Mouse (Mus musculus) limb, embryonic 15.5 days (tissue): ENCODE results near the gene Mgat4b. TPM values are rescaled to one million over a fixed set of nuclear protein-coding genes. Genes with fewer than 3 reads are reported as not detected.

Experiments
- ATAC-seq: fragments of 200-750 bp; cut with Nextera tagmentation; 2 replicates; pipeline ENCODE4 v1.8.0; 2017; ENCODE audit warnings: low read depth, moderate TSS enrichment; ENCODE audit not compliant: insufficient number of reproducible peaks, low FRiP score, low TSS enrichment
- H3K27ac ChIP-seq: fragments of 300-500 bp; sonication (generic); 2 replicates; pipeline ENCODE4 v1.5.1; 2015; ENCODE audit warnings: moderate library complexity, mild to moderate bottlenecking, inconsistent platforms
- H3K27me3 ChIP-seq: fragments of 300-500 bp; sonication (generic); 2 replicates; pipeline ENCODE4 v1.6.1; 2015; ENCODE audit warnings: inconsistent platforms
- H3K36me3 ChIP-seq: fragments of 300-500 bp; sonication (generic); 2 replicates; pipeline ENCODE4 v1.6.1; 2015; ENCODE audit warnings: inconsistent platforms
- H3K4me1 ChIP-seq: fragments of 300-500 bp; sonication (generic); 2 replicates; pipeline ENCODE4 v1.6.1; 2015; ENCODE audit warnings: inconsistent platforms
- H3K4me2 ChIP-seq: fragments of 300-500 bp; sonication (generic); 2 replicates; pipeline ENCODE4 v1.6.1; 2015; ENCODE audit warnings: mild to moderate bottlenecking, inconsistent platforms
- H3K4me3 ChIP-seq: fragments of 300-500 bp; sonication (generic); 2 replicates; pipeline ENCODE4 v1.5.1; 2015; ENCODE audit warnings: mild to moderate bottlenecking, inconsistent platforms
- H3K9ac ChIP-seq: fragments of 300-500 bp; sonication (generic); 2 replicates; pipeline ENCODE4 v1.6.1; 2015; ENCODE audit warnings: inconsistent platforms
- H3K9me3 ChIP-seq: fragments of 300-500 bp; sonication (generic); 2 replicates; pipeline ENCODE4 v1.6.1; 2016; ENCODE audit warnings: inconsistent platforms
- WGBS: fragments of 180-500 bp; shearing (Covaris S2); methylation state at CpG from one replicate; pipeline ENCODE4 v1.1.7; 2015; 5-methylcytosine and 5-hydroxymethylcytosine counted together
- polyA plus RNA-seq: library from polyadenylated mRNA; unstranded; fragments of >200 nt; fragmentation: Nextera tagmentation; extraction: Ambion mirVana; gene quantifications from 2 replicates; pipeline ENCODE4 v1.2.1, GENCODE M21; 2015

Gene Mgat4b
- polyA plus RNA-seq, 1 experiment from 2014 or later, result 16.0 TPM

DNA sequence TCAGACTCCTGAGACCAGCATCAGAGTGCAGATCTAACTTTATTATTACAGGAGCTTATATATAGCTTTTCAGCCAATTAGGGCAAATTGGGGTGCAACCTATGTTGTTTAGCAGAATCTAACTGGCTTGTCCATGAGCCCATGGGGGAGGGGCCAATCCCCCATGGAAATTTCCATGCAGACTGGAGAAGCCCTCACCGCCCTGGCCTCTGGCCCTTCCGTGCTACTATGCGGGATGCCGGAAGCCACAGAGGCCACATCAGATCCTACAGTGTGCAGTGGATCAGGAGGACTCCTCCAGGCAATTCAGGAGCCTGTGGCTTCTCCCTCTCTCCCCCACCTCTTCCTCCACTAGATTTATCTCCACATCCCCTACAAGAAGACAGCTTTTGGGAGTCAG lies 7.1 kb downstream of the Mgat4b start:
- H3K9me3 ChIP-seq, result no peaks in the 10 kb centered on the region
- H3K4me3 ChIP-seq, result no peak overlapping the region
- WGBS, result 57% methylated on average over 4 of the region's 4 CpGs

DNA sequence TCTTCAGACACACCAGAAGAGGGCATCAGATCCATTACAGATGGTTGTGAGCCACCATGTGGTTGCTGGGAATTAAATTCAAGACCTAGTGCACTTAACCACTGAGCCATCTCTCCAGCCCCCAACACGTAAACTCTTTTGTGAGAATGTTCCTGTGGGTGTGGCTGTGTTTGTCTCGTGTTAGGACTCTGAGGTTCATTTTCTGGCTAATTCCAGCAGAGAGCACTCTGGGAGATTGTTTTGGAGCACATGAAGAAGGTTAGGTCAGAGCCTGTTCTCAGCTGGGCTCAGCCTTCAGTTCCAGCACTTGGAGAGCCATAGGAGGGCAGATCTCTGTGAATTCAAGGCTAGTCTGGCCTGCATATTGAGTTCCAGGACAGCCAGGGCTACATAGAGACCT lies 9.1 kb downstream of the Mgat4b start:
- no peak for ATAC-seq
- Histone ChIP-seq H3K4me2 (no peak overlapping the region), H3K4me3 (no peak overlapping the region), H3K36me3 (no peaks in the 10 kb centered on the region), H3K27me3 (no peaks in the 10 kb centered on the region), H3K4me1 (peaks cover 22% of the 10 kb centered on the region), H3K9ac (no peak overlapping the region), H3K9me3 (no peaks in the 10 kb centered on the region), H3K27ac (no peak overlapping the region)
- 28% methylated on average over 2 of the region's 2 CpGs for WGBS

More for the DNA sequence above, 7.1 kb downstream of the Mgat4b start:
- Histone ChIP-seq H3K4me1 (peaks cover 14% of the 10 kb centered on the region), H3K27ac (no peak overlapping the region), H3K4me2 (no peak overlapping the region), H3K27me3 (no peaks in the 10 kb centered on the region), H3K9ac (no peak overlapping the region), H3K36me3 (no peaks in the 10 kb centered on the region)
- ATAC-seq, result no peak

DNA sequence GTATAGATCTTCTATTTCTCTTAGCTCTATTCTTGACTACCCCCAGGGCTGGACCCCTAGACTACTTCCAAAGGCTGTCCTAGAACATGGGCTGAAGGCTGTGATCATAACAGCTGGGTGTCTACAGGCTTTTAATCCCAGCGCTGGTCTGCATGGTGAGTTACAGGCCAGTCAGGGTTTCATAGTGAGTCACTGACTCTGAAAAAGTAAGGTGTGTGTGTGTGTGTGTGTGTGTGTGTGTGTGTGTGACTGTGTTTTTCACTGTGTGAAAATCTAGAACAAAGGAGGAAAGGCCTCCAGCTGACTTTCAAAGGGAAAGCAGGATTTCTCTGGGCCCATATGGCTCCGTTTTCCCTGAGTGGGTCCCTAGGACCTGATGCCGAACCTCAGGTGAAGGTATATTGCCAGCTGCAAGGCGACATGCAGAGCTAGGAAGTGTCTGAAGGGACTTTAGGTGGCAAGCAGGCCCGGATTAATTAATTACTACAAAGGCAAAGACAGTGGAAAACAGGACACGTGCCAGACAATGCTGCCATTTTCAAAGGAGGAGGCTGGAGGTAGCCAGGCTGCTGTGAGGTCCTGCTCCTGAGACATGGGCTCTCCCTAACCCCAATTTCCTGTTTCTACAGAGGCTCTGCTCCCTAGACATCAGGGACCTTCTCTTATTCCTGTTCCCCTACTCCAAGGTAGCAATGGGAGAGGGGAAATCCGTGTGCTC lies 12.0 kb downstream of the Mgat4b start:
- H3K27me3 ChIP-seq, result no peaks in the 10 kb centered on the region
- no peaks in the 10 kb centered on the region for H3K36me3 ChIP-seq
- H3K27ac ChIP-seq, result no peak overlapping the region
- H3K4me3 ChIP-seq, result no peak overlapping the region
- ATAC-seq, result no peak
- H3K4me2 ChIP-seq, result no peak overlapping the region
- peaks cover 30% of the 10 kb centered on the region for H3K4me1 ChIP-seq
- no peak overlapping the region for H3K9ac ChIP-seq
- 55% methylated on average over 7 of the region's 7 CpGs for WGBS
- H3K9me3 ChIP-seq, result no peaks in the 10 kb centered on the region

DNA sequence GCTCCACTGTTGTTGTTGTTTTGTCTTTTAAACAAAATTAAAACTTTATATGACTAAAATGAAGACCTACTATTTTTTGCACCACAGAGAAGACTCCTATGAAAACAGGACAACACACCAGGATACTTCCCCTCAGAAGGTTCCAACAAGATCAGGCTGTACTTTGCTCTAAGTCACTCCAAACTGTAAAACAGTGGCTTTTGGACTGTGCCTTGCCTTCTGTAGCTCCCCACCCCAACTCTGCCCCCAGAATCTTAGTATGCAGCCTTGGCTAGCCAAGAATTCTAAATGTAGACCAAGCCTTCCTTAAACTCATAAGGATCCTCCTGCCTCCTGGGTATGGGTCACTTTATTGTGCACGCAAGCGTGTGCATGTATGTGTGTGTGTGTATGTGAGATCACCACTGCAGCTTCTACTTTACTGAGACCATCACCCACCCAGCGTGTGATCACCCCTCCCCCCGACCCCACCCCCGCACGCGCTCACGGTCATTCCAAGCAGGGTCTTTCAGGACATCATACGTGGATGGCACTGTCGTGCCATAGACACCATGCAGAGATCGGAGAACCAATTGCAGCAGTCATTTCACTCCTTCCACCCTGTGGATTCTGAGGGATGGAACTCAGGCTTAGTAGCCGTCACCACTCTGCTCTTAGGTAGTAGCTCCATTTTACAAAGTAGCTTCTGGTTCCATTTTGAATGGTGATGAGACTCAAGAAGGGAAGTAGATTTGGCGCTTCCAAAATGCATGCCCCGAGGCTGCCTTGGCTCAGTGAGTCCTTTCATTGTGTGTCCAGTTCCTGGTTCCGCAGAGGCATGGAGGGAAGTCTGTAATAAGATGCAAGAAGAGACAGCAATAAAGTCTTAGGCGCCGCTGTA lies 13.3 kb downstream of the Mgat4b start:
- Histone ChIP-seq H3K9ac (peak overlapping the region; percentile 93), H3K9me3 (no peaks in the 10 kb centered on the region), H3K27me3 (no peaks in the 10 kb centered on the region), H3K27ac (peak overlapping the region; percentile 80), H3K4me2 (peak overlapping the region; percentile 94), H3K4me3 (peak overlapping the region; percentile 85), H3K4me1 (peaks cover 43% of the 10 kb centered on the region), H3K36me3 (no peaks in the 10 kb centered on the region)
- 7% methylated on average over 17 of the region's 17 CpGs for WGBS
- no peak for ATAC-seq

GRCm38 (mm10) chr11:50224671-50225530 lies 14.2 kb downstream of the Mgat4b start:
- H3K4me1 ChIP-seq, result peaks cover 49% of the 10 kb centered on the region
- H3K9ac ChIP-seq, result peak overlapping the region; percentile 93
- peak overlapping the region; percentile 80 for H3K27ac ChIP-seq
- peak overlapping the region; percentile 85 for H3K4me3 ChIP-seq
- peak; percentile 77 for ATAC-seq
- H3K4me2 ChIP-seq, result peak overlapping the region; percentile 94
- WGBS, result 1% methylated on average over 66 of the region's 70 CpGs
- H3K9me3 ChIP-seq, result no peaks in the 10 kb centered on the region
- no peaks in the 10 kb centered on the region for H3K36me3 ChIP-seq
- no peaks in the 10 kb centered on the region for H3K27me3 ChIP-seq

DNA sequence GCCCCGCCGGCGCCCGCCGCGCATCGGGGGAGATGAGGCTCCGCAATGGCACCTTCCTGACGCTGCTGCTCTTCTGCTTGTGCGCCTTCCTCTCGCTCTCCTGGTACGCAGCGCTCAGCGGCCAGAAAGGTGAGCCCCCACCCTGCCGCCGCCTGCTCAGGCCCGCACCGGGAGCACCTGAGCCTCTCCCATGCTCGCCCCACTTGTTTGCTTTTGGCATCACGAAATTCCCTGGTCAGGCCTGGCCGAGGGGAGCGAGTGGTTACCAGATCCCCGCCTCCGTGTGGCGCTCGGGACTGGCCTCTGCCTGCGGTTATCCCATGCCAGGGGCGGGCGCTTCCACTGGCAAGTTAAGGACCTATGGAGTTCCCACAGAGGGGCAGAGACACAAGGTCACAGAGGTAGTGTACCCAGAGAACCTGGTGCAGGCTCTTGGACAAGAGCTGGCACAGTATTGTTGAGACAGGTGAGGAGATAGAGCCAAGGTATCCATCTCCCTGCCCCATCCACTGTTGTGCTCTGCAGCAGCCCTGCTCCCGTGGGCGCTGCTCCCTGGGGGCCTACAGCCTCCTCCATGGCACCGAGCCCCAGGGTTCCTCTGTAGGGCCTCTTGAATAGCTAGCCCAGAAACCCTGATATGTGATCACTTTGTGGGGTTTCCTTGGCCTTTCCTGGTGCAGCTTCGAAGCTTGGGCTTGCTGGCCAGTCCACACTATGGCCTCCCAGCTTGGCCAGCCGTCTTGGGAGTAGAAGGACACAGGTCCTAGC lies 15.1 kb downstream of the Mgat4b start:
- no peak for ATAC-seq
- 3% methylated on average over 34 of the region's 34 CpGs for WGBS
- Histone ChIP-seq H3K36me3 (no peaks in the 10 kb centered on the region), H3K4me1 (peaks cover 57% of the 10 kb centered on the region), H3K27ac (peak overlapping the region; percentile 80), H3K9ac (peak overlapping the region; percentile 93), H3K4me3 (peak overlapping the region; percentile 85), H3K27me3 (peaks cover 3% of the 10 kb centered on the region; the same call in 1 of the 2 replicates), H3K9me3 (no peaks in the 10 kb centered on the region), H3K4me2 (peak overlapping the region; percentile 94)

- Histone ChIP-seq H3K4me2 (peak overlapping the region; percentile 94), H3K27ac (peak overlapping the region; percentile 80; the same call in 1 of the 2 replicates), H3K9me3 (no peaks in the 10 kb centered on the region), H3K9ac (peak overlapping the region; percentile 93), H3K27me3 (peaks cover 6% of the 10 kb centered on the region; the same call in 1 of the 2 replicates), H3K36me3 (no peaks in the 10 kb centered on the region), H3K4me3 (peak overlapping the region; percentile 85), H3K4me1 (peaks cover 61% of the 10 kb centered on the region)
- ATAC-seq, result no peak
- WGBS, result 35% methylated on average over 2 of the region's 2 CpGs
These were observed 15.7 kb downstream of the Mgat4b start for GRCm38 (mm10) chr11:50226406-50226805.

GRCm38 (mm10) chr11:50227226-50227625 lies 16.5 kb downstream of the Mgat4b start:
- H3K4me2 ChIP-seq, result no peak overlapping the region
- peaks cover 6% of the 10 kb centered on the region; the same call in 1 of the 2 replicates for H3K27me3 ChIP-seq
- H3K27ac ChIP-seq, result no peak overlapping the region; the same call in 1 of the 2 replicates
- peaks cover 61% of the 10 kb centered on the region for H3K4me1 ChIP-seq
- H3K9ac ChIP-seq, result no peak overlapping the region
- no peak for ATAC-seq
- WGBS, result 69% methylated on average over 3 of the region's 3 CpGs
- H3K36me3 ChIP-seq, result peaks cover 6% of the 10 kb centered on the region
- no peak overlapping the region for H3K4me3 ChIP-seq
- H3K9me3 ChIP-seq, result no peaks in the 10 kb centered on the region

GRCm38 (mm10) chr11:50227736-50228135 lies 17.0 kb downstream of the Mgat4b start:
- peaks cover 11% of the 10 kb centered on the region for H3K36me3 ChIP-seq
- no peaks in the 10 kb centered on the region for H3K9me3 ChIP-seq
- no peak for ATAC-seq
- H3K4me2 ChIP-seq, result no peak overlapping the region
- peaks cover 60% of the 10 kb centered on the region for H3K4me1 ChIP-seq
- no peak overlapping the region for H3K4me3 ChIP-seq
- H3K27me3 ChIP-seq, result peaks cover 6% of the 10 kb centered on the region; the same call in 1 of the 2 replicates
- H3K27ac ChIP-seq, result no peak overlapping the region
- no peak overlapping the region for H3K9ac ChIP-seq
- WGBS, result 67% methylated on average over 4 of the region's 4 CpGs

GRCm38 (mm10) chr11:50228772-50229171 lies 18.1 kb downstream of the Mgat4b start:
- no peak for ATAC-seq
- peaks cover 6% of the 10 kb centered on the region; the same call in 1 of the 2 replicates for H3K27me3 ChIP-seq
- no peak overlapping the region for H3K9ac ChIP-seq
- H3K4me2 ChIP-seq, result no peak overlapping the region
- WGBS, result 26% methylated on average over 3 of the region's 3 CpGs
- peaks cover 58% of the 10 kb centered on the region for H3K4me1 ChIP-seq
- H3K9me3 ChIP-seq, result no peaks in the 10 kb centered on the region
- no peak overlapping the region for H3K27ac ChIP-seq
- peaks cover 22% of the 10 kb centered on the region for H3K36me3 ChIP-seq
- H3K4me3 ChIP-seq, result no peak overlapping the region
